Mouse (Mus musculus): Measurements from ENCODE around the gene Acsf3.
A peak's percentile ranks its signal among the peaks of the same experiment; 100 is the strongest.

The Acsf3 gene

DNA sequence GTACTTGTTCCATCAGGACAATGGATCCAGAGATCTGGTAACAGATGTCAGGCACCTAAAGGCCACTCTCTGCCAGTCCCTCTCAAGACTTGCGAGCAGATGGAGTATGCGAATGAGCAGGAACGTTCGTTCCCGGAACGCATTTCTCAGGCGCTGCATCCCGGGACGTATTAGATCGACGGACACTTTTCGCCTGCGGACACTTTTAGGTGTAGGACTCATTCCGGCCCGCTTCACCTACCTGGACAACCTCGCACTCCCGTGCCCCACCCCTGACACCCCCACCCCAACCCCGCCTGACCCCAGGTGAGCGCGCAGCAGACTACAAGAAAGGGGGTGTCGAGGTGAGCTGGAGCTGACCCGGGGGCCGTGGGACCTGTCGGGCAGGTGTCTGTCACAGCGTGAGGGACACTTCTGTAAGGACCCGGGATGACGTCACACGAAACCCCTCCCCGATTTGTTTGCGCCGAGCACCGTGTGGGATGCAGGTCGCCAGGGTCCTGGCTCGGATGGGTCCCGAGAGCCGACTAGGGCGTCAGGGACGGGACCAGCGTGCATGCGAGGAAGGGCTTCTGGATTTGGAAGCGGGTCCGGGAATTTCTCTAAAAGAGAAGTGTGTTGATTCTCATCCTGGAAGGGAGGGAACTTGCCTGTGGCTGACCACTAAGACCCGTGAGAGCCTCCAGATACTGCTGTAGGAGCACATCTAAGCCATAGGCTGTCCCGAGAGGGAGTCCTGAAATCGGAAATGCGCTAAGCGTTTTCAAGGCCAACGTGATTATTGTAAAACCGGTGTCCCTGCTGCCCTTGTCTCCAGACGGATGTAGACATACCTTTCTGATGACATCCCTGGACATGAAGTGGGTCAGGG, at the start of gene Acsf3:
Gene Acsf3, plus strand, starts transcription at position 202 of the 871 bp plus-strand sequence.
- DNase-seq: peak; percentile 88 to 90

- DNase-seq: no peak
Measured at GRCm38 (mm10) chr8:122726789-122727188, 48.5 kb upstream of the Acsf3 start.

DNA sequence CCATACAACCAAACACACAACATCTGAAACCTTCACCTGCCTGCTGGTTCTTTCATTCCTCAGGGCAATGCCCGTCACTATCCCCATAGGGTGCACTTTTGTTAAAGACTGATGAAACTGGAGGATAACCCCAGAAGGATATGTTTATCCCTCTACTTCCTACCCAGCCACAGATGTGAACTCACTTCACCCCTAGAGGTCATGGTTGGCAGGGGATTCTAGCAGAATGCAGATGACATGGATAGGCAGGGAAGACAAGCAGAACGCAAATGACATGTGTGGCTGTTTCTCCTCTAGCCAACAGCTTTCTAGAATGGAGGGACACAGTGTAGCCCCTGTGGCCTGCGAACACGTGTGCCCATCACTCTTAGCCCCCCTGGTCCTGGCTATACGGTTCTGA, 47.9 kb upstream of the Acsf3 start:
- no peak for DNase-seq

- DNase-seq: no peak
Measured at GRCm38 (mm10) chr8:122728630-122729029, 46.7 kb upstream of the Acsf3 start.

DNA sequence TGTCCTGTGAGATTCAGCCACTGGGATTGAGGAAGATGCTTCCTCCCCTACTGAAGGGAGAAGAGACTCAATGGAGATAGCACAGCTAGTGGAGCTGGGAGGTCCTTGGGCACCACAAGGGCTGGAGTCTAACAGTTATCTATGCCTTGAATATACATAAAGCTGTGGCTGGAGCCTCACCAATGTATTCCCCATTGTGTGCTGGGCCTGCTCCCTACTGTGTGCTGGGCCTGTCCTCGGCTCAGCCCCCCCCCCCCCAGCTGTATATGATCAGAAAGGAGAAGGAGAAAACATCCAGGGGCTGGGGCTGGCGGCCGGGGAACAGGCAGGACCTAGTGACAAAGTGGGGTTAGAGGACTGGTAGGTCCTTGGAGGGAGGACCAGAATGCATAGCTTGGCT, 40.2 kb upstream of the Acsf3 start:
- DNase-seq: no peak

- DNase-seq: peak in 1 of 2 experiments; percentile 40
Measured at GRCm38 (mm10) chr8:122735542-122736473, 39.5 kb upstream of the Acsf3 start.

- DNase-seq: no peak
Measured at GRCm38 (mm10) chr8:122736623-122737022, 38.7 kb upstream of the Acsf3 start.

GRCm38 (mm10) chr8:122737071-122737470, 38.2 kb upstream of the Acsf3 start:
- DNase-seq: no peak

DNA sequence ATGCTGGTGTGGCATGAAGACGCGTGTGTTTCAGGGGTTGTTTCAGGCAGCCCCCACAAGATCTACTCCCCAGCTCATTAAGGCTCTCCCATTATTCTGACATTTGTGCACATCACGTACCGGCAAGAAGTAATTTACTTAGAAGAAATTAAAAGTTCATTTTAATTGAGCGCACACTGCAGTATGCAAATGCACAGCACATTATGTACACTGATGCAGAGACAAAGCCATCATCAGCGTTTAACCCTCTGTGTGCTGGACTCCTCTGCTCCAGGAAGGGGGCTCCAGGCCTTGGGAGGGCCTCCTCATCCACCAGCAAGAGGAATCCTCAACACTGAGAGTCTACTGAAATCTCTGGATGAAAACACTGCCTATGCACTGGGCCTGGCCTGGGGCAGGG, 37.4 kb upstream of the Acsf3 start:
- no peak for DNase-seq

GRCm38 (mm10) chr8:122739102-122739725, 36.1 kb upstream of the Acsf3 start:
- DNase-seq: peak; percentile 59 to 72

DNA sequence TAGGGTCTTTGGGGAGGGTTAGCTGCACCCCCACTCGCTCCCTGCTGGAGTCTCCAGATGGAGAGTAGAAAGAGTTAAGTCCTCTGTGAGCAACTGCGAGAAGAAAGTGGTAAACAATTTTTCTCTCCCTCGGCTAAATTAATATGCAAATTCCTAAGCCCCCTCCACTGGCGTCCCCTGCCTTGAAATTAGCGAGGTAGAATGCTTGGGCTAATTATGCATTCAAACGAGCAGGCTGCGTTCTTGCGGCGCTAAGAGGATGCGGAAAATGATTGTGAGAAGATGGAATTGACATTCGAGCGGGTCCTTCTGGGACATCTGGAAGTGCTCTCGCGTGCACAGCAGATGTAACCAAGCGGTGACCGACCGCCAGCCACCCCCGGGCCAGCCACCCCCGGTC, 32.8 kb upstream of the Acsf3 start:
- no peak for DNase-seq

- peak; percentile 83 to 90 for DNase-seq
Measured at GRCm38 (mm10) chr8:122745022-122745749, 30.1 kb upstream of the Acsf3 start.

DNA sequence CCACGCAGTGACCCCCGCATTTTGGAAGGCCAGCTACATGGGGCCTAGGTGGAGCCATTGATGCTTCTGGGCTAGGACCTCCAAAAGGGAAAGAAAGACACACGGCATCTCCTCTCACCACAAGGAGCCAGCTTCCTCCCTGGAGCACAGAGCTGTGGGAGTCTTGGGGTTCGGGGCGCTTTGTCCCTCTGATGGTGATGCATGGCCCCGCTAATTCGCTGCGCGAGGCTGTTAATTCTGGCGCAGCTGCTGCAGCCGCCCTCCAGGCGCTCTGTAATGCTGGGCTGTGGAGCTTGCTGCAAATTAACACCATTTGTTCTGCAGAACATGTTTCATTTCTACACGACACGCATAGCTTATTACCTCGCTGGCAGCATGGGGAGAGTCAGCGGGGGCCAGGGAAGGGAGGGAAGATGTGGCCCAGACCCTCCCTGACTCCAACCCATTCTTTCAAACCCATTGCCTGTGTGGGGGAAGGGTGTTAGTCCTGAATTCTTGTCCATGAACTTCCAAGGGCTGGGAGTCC, 29.5 kb upstream of the Acsf3 start:
- DNase-seq: no peak

GRCm38 (mm10) chr8:122746439-122746838, 28.8 kb upstream of the Acsf3 start:
- no peak for DNase-seq

GRCm38 (mm10) chr8:122747825-122748224, 27.5 kb upstream of the Acsf3 start:
- DNase-seq: no peak

DNA sequence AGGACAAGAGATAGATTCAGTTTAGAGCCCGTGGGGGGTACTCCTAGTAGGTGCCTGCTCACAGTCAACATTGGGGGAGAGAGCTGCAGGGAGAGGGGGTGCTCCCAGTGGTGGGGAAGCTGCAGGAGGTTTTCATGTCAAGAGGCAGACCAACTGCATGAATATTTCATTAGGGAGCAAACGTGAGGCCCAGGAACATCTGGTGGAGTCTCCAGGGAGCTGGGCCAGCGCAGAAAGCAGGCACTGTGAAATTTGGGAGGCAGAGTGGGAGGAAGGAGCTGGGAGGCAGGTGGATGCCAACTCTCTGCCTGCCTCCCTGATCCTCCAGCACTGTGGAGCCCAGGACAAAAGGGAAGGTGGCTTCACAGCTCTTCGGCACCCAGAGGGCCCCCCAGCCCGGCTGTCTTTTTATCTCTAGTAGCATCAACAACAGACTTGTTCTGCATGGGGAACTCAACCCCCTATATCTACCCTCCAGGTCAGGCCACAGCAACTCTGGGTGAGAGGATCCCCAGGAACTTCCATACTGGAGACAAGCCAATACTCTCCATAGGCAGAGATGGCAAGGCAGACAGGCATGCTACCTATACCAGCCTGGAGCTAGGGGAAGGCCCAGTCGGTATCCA, 25.8 kb upstream of the Acsf3 start:
- DNase-seq: no peak

- peak; percentile 87 to 93 for DNase-seq
Measured at GRCm38 (mm10) chr8:122751342-122751741, 23.9 kb upstream of the Acsf3 start.

DNA sequence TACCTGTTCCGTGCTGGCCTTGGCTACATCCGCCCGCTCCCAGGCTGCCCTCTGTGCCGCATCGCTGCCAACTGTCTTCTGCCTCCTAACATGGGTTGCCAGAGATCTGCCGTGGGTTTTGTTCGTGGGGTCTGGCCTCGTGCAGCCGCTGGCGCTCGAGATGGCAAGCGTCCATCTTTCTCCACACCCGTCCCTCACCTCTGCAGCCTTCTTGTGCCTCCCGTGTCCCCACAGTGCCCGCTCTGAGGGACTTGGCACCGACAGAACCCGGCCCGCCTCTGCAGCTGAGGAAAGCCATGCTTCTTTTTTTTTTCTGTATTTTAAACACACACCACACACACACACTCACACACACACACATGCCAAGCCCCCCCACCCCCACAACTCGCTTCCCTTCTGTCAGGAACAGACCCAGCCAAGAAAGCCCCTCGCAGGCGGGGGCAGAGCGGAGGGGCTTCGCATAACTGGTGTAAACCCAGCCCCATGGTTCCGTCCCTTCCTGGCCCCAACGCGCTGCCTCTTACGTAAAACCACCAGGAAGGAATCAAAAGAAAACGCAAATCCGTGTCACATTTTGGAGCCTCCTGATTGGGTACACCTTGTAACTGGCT, 23.1 kb upstream of the Acsf3 start:
- DNase-seq: peak; percentile 86 to 92

- DNase-seq: no peak
Measured at GRCm38 (mm10) chr8:122758597-122758996, 16.7 kb upstream of the Acsf3 start.

GRCm38 (mm10) chr8:122760116-122760515, 15.2 kb upstream of the Acsf3 start:
- no peak for DNase-seq

GRCm38 (mm10) chr8:122761109-122761508, 14.2 kb upstream of the Acsf3 start:
- no peak for DNase-seq

Data from cerebellum, postnatal 14 days (tissue).